Mouse (Mus musculus) ES-Bruce4 (cell line): ENCODE data around the gene Tmub1. TPM values are rescaled to one million over a fixed set of nuclear protein-coding genes. Genes with fewer than 3 reads are reported as not detected.

Source experiments
- H3K27ac ChIP-seq: 2 replicates; pipeline ENCODE4 v1.5.1; 2012; ENCODE audit warnings: low read length, inconsistent platforms; ENCODE audit not compliant: insufficient read depth
- H3K27me3 ChIP-seq: 2 replicates; pipeline ENCODE4 v1.6.1; 2012; ENCODE audit warnings: mild to moderate bottlenecking, low read length, inconsistent platforms; ENCODE audit not compliant: control insufficient read depth, poor library complexity, insufficient read depth, severe bottlenecking
- H3K36me3 ChIP-seq: 2 replicates; pipeline ENCODE4 v1.6.1; 2012; ENCODE audit warnings: inconsistent platforms, mild to moderate bottlenecking, low read length, moderate library complexity; ENCODE audit not compliant: control insufficient read depth, poor library complexity, insufficient read depth, severe bottlenecking
- H3K4me1 ChIP-seq: one replicate; pipeline ENCODE4 v1.8.1; 2011; ENCODE audit warnings: low read length; ENCODE audit not compliant: control insufficient read depth, insufficient read depth
- H3K4me3 ChIP-seq: 2 replicates; pipeline ENCODE4 v1.5.1; 2011; ENCODE audit warnings: low read depth, mild to moderate bottlenecking, low read length
- H3K9ac ChIP-seq: 2 replicates; pipeline ENCODE4 v1.6.1; 2012; ENCODE audit warnings: low read depth, mild to moderate bottlenecking, inconsistent platforms; ENCODE audit not compliant: poor library complexity, severe bottlenecking
- H3K9me3 ChIP-seq: replicated peaks from 2 replicates; pipeline ENCODE4 v1.6.1; 2012; ENCODE audit warnings: mild to moderate bottlenecking, low read length, inconsistent platforms; ENCODE audit not compliant: control insufficient read depth, poor library complexity, insufficient read depth, severe bottlenecking
- CTCF ChIP-seq: IDR thresholded peaks from one replicate; pipeline ENCODE4 v1.8.1; 2011; ENCODE audit warnings: low read depth, low read length
- EP300 ChIP-seq: IDR thresholded peaks from 2 replicates; pipeline ENCODE4 v1.6.1; 2011; ENCODE audit warnings: low read depth, low read length; ENCODE audit not compliant: insufficient read depth
- POLR2A ChIP-seq: IDR thresholded peaks from one replicate; pipeline ENCODE4 v1.8.1; 2011; ENCODE audit warnings: low read length; ENCODE audit not compliant: insufficient read depth
- polyA plus RNA-seq: library from polyadenylated mRNA; stranded (reverse); fragments of >200 nt; gene quantifications from 2 replicates; pipeline ENCODE4 v1.2.4, GENCODE M21; 2011; ENCODE audit warnings: low read depth; ENCODE audit not compliant: missing spikeins, insufficient read depth, insufficient read length

The Tmub1 gene
- polyA plus RNA-seq, 1 experiment = 4.8 TPM

- peaks cover 10% of the 10 kb centered on the region for H3K4me1 ChIP-seq
- peak overlapping the region; percentile 81 for H3K9ac ChIP-seq
- no peaks in the 10 kb centered on the region for H3K9me3 ChIP-seq
- TF ChIP-seq POLR2A (no peak), CTCF (no peak), EP300 (no peak)
- H3K36me3 ChIP-seq = no peaks in the 10 kb centered on the region
- no peaks in the 10 kb centered on the region for H3K27me3 ChIP-seq
- peak overlapping the region; percentile 79 for H3K4me3 ChIP-seq
- peak overlapping the region; percentile 24; the same call in 1 of the 2 replicates for H3K27ac ChIP-seq
Measured at GRCm38 (mm10) chr5:24424004-24424781, 23.5 kb downstream of the Tmub1 start.

- H3K27ac ChIP-seq = peak within 1 kb of the TSS; percentile 24; the same call in 1 of the 2 replicates
- no peaks in the 10 kb centered on the region for H3K9me3 ChIP-seq
- H3K36me3 ChIP-seq = no peaks in the 10 kb centered on the region
- no peaks in the 10 kb centered on the region for H3K27me3 ChIP-seq
- peak within 1 kb of the TSS; percentile 81 for H3K9ac ChIP-seq
- H3K4me3 ChIP-seq = peak within 1 kb of the TSS; percentile 98
- peaks cover 10% of the 10 kb centered on the region for H3K4me1 ChIP-seq
- peak; percentile 39 for TF ChIP-seq POLR2A
- no peak for TF ChIP-seq EP300
- no peak for TF ChIP-seq CTCF
Measured at GRCm38 (mm10) chr5:24423129-24424003, 24.3 kb downstream of the Tmub1 start, which contains the start of the genes Cdk5 and Slc4a2. TSS of gene Cdk5 (minus strand) at chr5:24423530. TSS of gene Slc4a2 (plus strand) at chr5:24423837.

GRCm38 (mm10) chr5:24420381-24420780, 27.3 kb downstream of the Tmub1 start:
- Histone ChIP-seq H3K36me3 (no peaks in the 10 kb centered on the region), H3K27me3 (no peaks in the 10 kb centered on the region), H3K4me3 (no peak overlapping the region), H3K27ac (no peak overlapping the region), H3K9ac (no peak overlapping the region), H3K4me1 (peaks cover 3% of the 10 kb centered on the region), H3K9me3 (no peaks in the 10 kb centered on the region)
- TF ChIP-seq POLR2A (no peak), CTCF (no peak), EP300 (no peak)

- TF ChIP-seq CTCF (no peak), EP300 (no peak), POLR2A (no peak)
- H3K4me1 ChIP-seq = peaks cover 3% of the 10 kb centered on the region
- H3K27me3 ChIP-seq = no peaks in the 10 kb centered on the region
- H3K9me3 ChIP-seq = no peaks in the 10 kb centered on the region
- no peak overlapping the region for H3K27ac ChIP-seq
- H3K36me3 ChIP-seq = no peaks in the 10 kb centered on the region
- H3K4me3 ChIP-seq = no peak overlapping the region
- H3K9ac ChIP-seq = no peak overlapping the region
Measured at GRCm38 (mm10) chr5:24417587-24417986, 30.1 kb downstream of the Tmub1 start.

GRCm38 (mm10) chr5:24416222-24416736, 31.4 kb downstream of the Tmub1 start:
- Histone ChIP-seq H3K4me1 (peaks cover 3% of the 10 kb centered on the region), H3K4me3 (peak overlapping the region; percentile 40), H3K27ac (no peak overlapping the region), H3K36me3 (no peaks in the 10 kb centered on the region), H3K9ac (no peak overlapping the region), H3K27me3 (no peaks in the 10 kb centered on the region), H3K9me3 (no peaks in the 10 kb centered on the region)
- no peak for TF ChIP-seq POLR2A
- TF ChIP-seq CTCF = peak; percentile 56
- TF ChIP-seq EP300 = no peak
